Mouse (Mus musculus) liver, embryonic 16.5 days (tissue): Measurements from ENCODE around the gene Ctnnd2. TPM values are rescaled to one million over a fixed set of nuclear protein-coding genes. Genes with fewer than 3 reads are reported as not detected.

ENCODE experiments used
- ATAC-seq: fragments of 200-750 bp; cut with Nextera tagmentation; 2 replicates; pipeline ENCODE4 v1.8.0; 2017; ENCODE audit warnings: low read depth, mild to moderate bottlenecking, moderate number of reproducible peaks, moderate library complexity
- H3K27ac ChIP-seq: fragments of 300-500 bp; sonication (generic); 2 replicates; pipeline ENCODE4 v1.5.1; 2014; ENCODE audit warnings: mild to moderate bottlenecking, low read length
- H3K27me3 ChIP-seq: fragments of 300-500 bp; sonication (generic); 2 replicates; pipeline ENCODE4 v1.6.1; 2014; ENCODE audit warnings: low read depth, low read length, mixed read lengths; ENCODE audit not compliant: control insufficient read depth, insufficient read depth
- H3K36me3 ChIP-seq: fragments of 300-500 bp; sonication (generic); 2 replicates; pipeline ENCODE4 v1.6.1; 2014; ENCODE audit warnings: mild to moderate bottlenecking; ENCODE audit not compliant: control insufficient read depth, insufficient read depth
- H3K4me1 ChIP-seq: fragments of 300-500 bp; sonication (generic); 2 replicates; pipeline ENCODE4 v1.6.1; 2014; ENCODE audit warnings: low read depth, low read length, mixed read lengths; ENCODE audit not compliant: control insufficient read depth
- H3K4me2 ChIP-seq: fragments of 300-500 bp; sonication (generic); 2 replicates; pipeline ENCODE4 v1.6.1; 2014; ENCODE audit warnings: low read depth, low read length, mixed read lengths
- H3K4me3 ChIP-seq: fragments of 300-500 bp; sonication (generic); 2 replicates; pipeline ENCODE4 v1.5.1; 2014; ENCODE audit warnings: low read depth, mild to moderate bottlenecking, low read length
- H3K9ac ChIP-seq: fragments of 300-500 bp; sonication (generic); 2 replicates; pipeline ENCODE4 v1.6.1; 2014; ENCODE audit warnings: low read depth, low read length
- H3K9me3 ChIP-seq: fragments of 300-500 bp; sonication (generic); replicated peaks from 2 replicates; pipeline ENCODE4 v1.6.1; 2016; ENCODE audit warnings: low read length; ENCODE audit not compliant: control insufficient read depth
- WGBS: fragments of 180-500 bp; shearing (Covaris S2); extraction: QIAGEN DNeasy Blood & Tissue Kit; methylation state at CpG from one replicate; pipeline ENCODE4 v1.1.7; 2014; ENCODE audit not compliant: insufficient replicate concordance; 5-methylcytosine and 5-hydroxymethylcytosine counted together
- polyA plus RNA-seq: library from polyadenylated mRNA; unstranded; fragments of >200 nt; fragmentation: Nextera tagmentation; extraction: Ambion mirVana; gene quantifications from 2 replicates; pipeline ENCODE4 v1.2.1, GENCODE M21; 2015

The Ctnnd2 gene
- polyA plus RNA-seq, 1 experiment from 2014 or later, result 0.28 TPM

GRCm38 (mm10) chr15:30215871-30216270 lies 43.5 kb downstream of the Ctnnd2 start:
- 67% methylated on average over 4 of the region's 4 CpGs for WGBS
- ATAC-seq, result no peak
- H3K9ac ChIP-seq, result no peak overlapping the region

GRCm38 (mm10) chr15:30229112-30229511 lies 56.7 kb downstream of the Ctnnd2 start:
- H3K36me3 ChIP-seq, result no peaks in the 10 kb centered on the region
- 68% methylated on average over 4 of the region's 4 CpGs for WGBS

More at GRCm38 (mm10) chr15:30215871-30216270, 43.5 kb downstream of the Ctnnd2 start:
- Histone ChIP-seq H3K36me3 (no peaks in the 10 kb centered on the region), H3K9me3 (no peaks in the 10 kb centered on the region), H3K27ac (no peak overlapping the region), H3K27me3 (no peaks in the 10 kb centered on the region), H3K4me3 (no peak overlapping the region), H3K4me2 (no peak overlapping the region), H3K4me1 (no peaks in the 10 kb centered on the region)

GRCm38 (mm10) chr15:30235210-30236034 lies 63.0 kb downstream of the Ctnnd2 start:
- H3K9me3 ChIP-seq, result no peaks in the 10 kb centered on the region; the same call in 1 of the 2 replicates
- no peaks in the 10 kb centered on the region for H3K4me1 ChIP-seq
- no peak overlapping the region for H3K4me2 ChIP-seq
- ATAC-seq, result no peak
- no peak overlapping the region for H3K4me3 ChIP-seq
- no peaks in the 10 kb centered on the region for H3K36me3 ChIP-seq
- no peak overlapping the region for H3K27ac ChIP-seq
- H3K9ac ChIP-seq, result no peak overlapping the region
- 73% methylated on average over 10 of the region's 10 CpGs for WGBS
- no peaks in the 10 kb centered on the region for H3K27me3 ChIP-seq

More at GRCm38 (mm10) chr15:30229112-30229511, 56.7 kb downstream of the Ctnnd2 start:
- no peaks in the 10 kb centered on the region for H3K27me3 ChIP-seq
- no peak for ATAC-seq
- H3K4me3 ChIP-seq, result no peak overlapping the region
- H3K9me3 ChIP-seq, result no peaks in the 10 kb centered on the region
- no peak overlapping the region for H3K9ac ChIP-seq
- H3K27ac ChIP-seq, result no peak overlapping the region
- H3K4me2 ChIP-seq, result no peak overlapping the region
- no peaks in the 10 kb centered on the region for H3K4me1 ChIP-seq

- H3K9ac ChIP-seq, result no peak overlapping the region
- H3K36me3 ChIP-seq, result no peaks in the 10 kb centered on the region
- 53% methylated on average over 2 of the region's 2 CpGs for WGBS
- H3K4me2 ChIP-seq, result no peak overlapping the region
- H3K27me3 ChIP-seq, result no peaks in the 10 kb centered on the region
- H3K4me3 ChIP-seq, result no peak overlapping the region
- ATAC-seq, result no peak
- H3K9me3 ChIP-seq, result no peaks in the 10 kb centered on the region; the same call in 1 of the 2 replicates
- H3K27ac ChIP-seq, result no peak overlapping the region
- no peaks in the 10 kb centered on the region for H3K4me1 ChIP-seq
Observed at GRCm38 (mm10) chr15:30240881-30241280, 68.5 kb downstream of the Ctnnd2 start.

GRCm38 (mm10) chr15:30268822-30269221 lies 96.4 kb downstream of the Ctnnd2 start:
- H3K4me3 ChIP-seq, result no peak overlapping the region
- no peak overlapping the region for H3K9ac ChIP-seq
- H3K36me3 ChIP-seq, result no peaks in the 10 kb centered on the region
- no peaks in the 10 kb centered on the region for H3K9me3 ChIP-seq
- H3K4me2 ChIP-seq, result no peak overlapping the region
- 76% methylated on average over 10 of the region's 10 CpGs for WGBS
- ATAC-seq, result no peak
- H3K27me3 ChIP-seq, result no peaks in the 10 kb centered on the region
- no peak overlapping the region for H3K27ac ChIP-seq
- H3K4me1 ChIP-seq, result no peaks in the 10 kb centered on the region

GRCm38 (mm10) chr15:30271141-30271572 lies 98.8 kb downstream of the Ctnnd2 start:
- H3K4me1 ChIP-seq, result no peaks in the 10 kb centered on the region
- no peak overlapping the region for H3K9ac ChIP-seq
- ATAC-seq, result peak; percentile 54; the same call in 1 of the 2 replicates
- WGBS, result 58% methylated on average over 8 of the region's 8 CpGs
- H3K27me3 ChIP-seq, result no peaks in the 10 kb centered on the region
- no peak overlapping the region for H3K4me2 ChIP-seq
- H3K9me3 ChIP-seq, result no peaks in the 10 kb centered on the region
- H3K4me3 ChIP-seq, result no peak overlapping the region
- no peak overlapping the region for H3K27ac ChIP-seq
- no peaks in the 10 kb centered on the region for H3K36me3 ChIP-seq

- H3K27me3 ChIP-seq, result no peaks in the 10 kb centered on the region
- no peak overlapping the region for H3K27ac ChIP-seq
- no peaks in the 10 kb centered on the region for H3K4me1 ChIP-seq
- 50% methylated on average over 4 of the region's 4 CpGs for WGBS
- H3K4me3 ChIP-seq, result no peak overlapping the region
- no peak overlapping the region for H3K4me2 ChIP-seq
- ATAC-seq, result no peak
- H3K9ac ChIP-seq, result no peak overlapping the region
- H3K36me3 ChIP-seq, result no peaks in the 10 kb centered on the region
- H3K9me3 ChIP-seq, result no peaks in the 10 kb centered on the region
Observed at GRCm38 (mm10) chr15:30272326-30272725, 99.9 kb downstream of the Ctnnd2 start.

GRCm38 (mm10) chr15:30275721-30276120 lies 103.3 kb downstream of the Ctnnd2 start:
- H3K27ac ChIP-seq, result no peak overlapping the region
- no peaks in the 10 kb centered on the region for H3K36me3 ChIP-seq
- H3K9ac ChIP-seq, result no peak overlapping the region
- WGBS, result 60% methylated on average over 5 of the region's 5 CpGs
- H3K9me3 ChIP-seq, result no peaks in the 10 kb centered on the region
- no peak overlapping the region for H3K4me3 ChIP-seq
- ATAC-seq, result no peak
- H3K4me1 ChIP-seq, result no peaks in the 10 kb centered on the region
- no peak overlapping the region for H3K4me2 ChIP-seq
- no peaks in the 10 kb centered on the region for H3K27me3 ChIP-seq

GRCm38 (mm10) chr15:30276691-30277090 lies 104.3 kb downstream of the Ctnnd2 start:
- Histone ChIP-seq H3K4me1 (no peaks in the 10 kb centered on the region), H3K9ac (no peak overlapping the region), H3K27ac (no peak overlapping the region), H3K4me3 (no peak overlapping the region), H3K4me2 (no peak overlapping the region), H3K9me3 (no peaks in the 10 kb centered on the region), H3K27me3 (no peaks in the 10 kb centered on the region), H3K36me3 (no peaks in the 10 kb centered on the region)
- ATAC-seq, result no peak
- 50% methylated on average over 4 of the region's 4 CpGs for WGBS
